Mouse (Mus musculus): Measurements from ENCODE around the gene Kidins220. TPM values are rescaled to one million over a fixed set of nuclear protein-coding genes. Genes with fewer than 3 reads are reported as not detected.

The Kidins220 gene
- polyA plus RNA-seq, 1 experiment from 2014 or later = 41.5 TPM

DNA sequence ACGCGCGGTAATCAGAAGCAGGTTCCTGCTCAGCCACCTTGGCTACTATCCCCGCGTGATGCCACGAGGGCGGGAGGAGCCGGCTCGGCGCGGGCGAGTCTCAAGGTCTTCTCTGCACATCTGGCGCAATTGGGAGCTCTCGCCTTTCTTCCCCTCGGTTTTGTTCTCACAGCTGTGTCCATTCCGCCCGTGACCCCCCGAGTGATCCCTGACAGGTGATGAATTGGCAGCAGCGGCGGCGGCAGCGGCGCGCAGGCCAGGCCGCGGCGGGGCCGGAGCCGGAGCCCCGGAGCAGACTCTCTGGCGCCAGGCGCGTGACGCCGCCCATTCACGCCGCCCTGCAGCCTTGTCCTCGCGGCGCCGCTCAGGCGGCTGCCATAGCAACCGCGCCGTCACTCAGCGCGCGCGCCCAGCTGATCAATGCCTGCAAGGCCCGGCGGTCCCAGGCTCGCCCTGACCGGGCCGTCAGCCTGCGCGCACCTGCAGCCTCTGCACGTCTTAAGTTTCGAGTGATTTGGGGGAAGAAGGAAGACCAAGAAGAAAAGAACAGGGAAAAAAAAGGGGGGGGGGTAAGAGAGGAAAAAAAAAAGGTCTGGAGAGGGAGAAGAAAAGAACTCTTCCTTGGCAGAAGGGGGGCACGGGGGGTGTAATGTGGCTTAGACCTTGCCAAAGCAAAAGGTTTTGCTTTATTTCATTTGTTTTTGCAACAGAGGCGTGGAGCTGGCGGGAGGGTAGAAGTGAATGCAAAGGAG is 124.0 kb downstream of the Kidins220 start:
- under 1% methylated on average over 61 of the region's 61 CpGs for WGBS
- peaks cover 21% of the 10 kb centered on the region; the same call in 1 of the 2 replicates for H3K4me1 ChIP-seq (ENCODE audit: control insufficient read depth, insufficient read depth, low read length)
- peak overlapping the region; percentile 59 for H3K4me2 ChIP-seq (replicated peaks; ENCODE audit: low read depth, low read length)
- peak; percentile 80 for ATAC-seq (ENCODE audit: insufficient number of reproducible peaks, insufficient read depth, low FRiP score, low read depth)
- peak overlapping the region; percentile 56 for H3K4me3 ChIP-seq (ENCODE audit: low read depth, low read length)
- H3K9ac ChIP-seq (replicated peaks; ENCODE audit: low read depth, low read length) = peak overlapping the region; percentile 55
- H3K9me3 ChIP-seq (ENCODE audit: control insufficient read depth, low read depth, low read length) = no peaks in the 10 kb centered on the region
- H3K27ac ChIP-seq (ENCODE audit: low read length) = peak overlapping the region; percentile 94
- H3K27me3 ChIP-seq (ENCODE audit: control insufficient read depth, insufficient read depth, low read length) = no peaks in the 10 kb centered on the region
- no peaks in the 10 kb centered on the region for H3K36me3 ChIP-seq (ENCODE audit: control insufficient read depth, insufficient read depth, low read length)

DNA sequence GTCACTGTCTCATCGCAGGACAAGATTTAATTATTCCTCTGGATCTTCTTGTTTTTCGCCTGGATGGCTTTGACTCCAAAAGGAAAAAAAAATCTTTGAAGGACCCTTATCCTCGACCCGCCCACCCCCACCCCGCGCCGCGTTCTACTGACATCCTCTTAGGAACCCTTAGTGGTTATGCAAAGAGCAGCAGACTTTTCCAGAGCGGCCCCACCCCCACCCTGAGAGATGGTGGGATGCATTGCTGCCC is 124.5 kb downstream of the Kidins220 start:
- WGBS = 2% methylated on average over 9 of the region's 9 CpGs
- Histone ChIP-seq H3K9me3 (ENCODE audit: control insufficient read depth, low read depth, low read length) (no peaks in the 10 kb centered on the region), H3K4me1 (ENCODE audit: control insufficient read depth, insufficient read depth, low read length) (peaks cover 21% of the 10 kb centered on the region; the same call in 1 of the 2 replicates), H3K27me3 (ENCODE audit: control insufficient read depth, insufficient read depth, low read length) (no peaks in the 10 kb centered on the region), H3K9ac (replicated peaks; ENCODE audit: low read depth, low read length) (peak overlapping the region; percentile 55), H3K27ac (ENCODE audit: low read length) (peak overlapping the region; percentile 94), H3K36me3 (ENCODE audit: control insufficient read depth, insufficient read depth, low read length) (no peaks in the 10 kb centered on the region), H3K4me2 (replicated peaks; ENCODE audit: low read depth, low read length) (peak overlapping the region; percentile 59), H3K4me3 (ENCODE audit: low read depth, low read length) (peak overlapping the region; percentile 56)
- ATAC-seq (ENCODE audit: insufficient number of reproducible peaks, insufficient read depth, low FRiP score, low read depth) = no peak

DNA sequence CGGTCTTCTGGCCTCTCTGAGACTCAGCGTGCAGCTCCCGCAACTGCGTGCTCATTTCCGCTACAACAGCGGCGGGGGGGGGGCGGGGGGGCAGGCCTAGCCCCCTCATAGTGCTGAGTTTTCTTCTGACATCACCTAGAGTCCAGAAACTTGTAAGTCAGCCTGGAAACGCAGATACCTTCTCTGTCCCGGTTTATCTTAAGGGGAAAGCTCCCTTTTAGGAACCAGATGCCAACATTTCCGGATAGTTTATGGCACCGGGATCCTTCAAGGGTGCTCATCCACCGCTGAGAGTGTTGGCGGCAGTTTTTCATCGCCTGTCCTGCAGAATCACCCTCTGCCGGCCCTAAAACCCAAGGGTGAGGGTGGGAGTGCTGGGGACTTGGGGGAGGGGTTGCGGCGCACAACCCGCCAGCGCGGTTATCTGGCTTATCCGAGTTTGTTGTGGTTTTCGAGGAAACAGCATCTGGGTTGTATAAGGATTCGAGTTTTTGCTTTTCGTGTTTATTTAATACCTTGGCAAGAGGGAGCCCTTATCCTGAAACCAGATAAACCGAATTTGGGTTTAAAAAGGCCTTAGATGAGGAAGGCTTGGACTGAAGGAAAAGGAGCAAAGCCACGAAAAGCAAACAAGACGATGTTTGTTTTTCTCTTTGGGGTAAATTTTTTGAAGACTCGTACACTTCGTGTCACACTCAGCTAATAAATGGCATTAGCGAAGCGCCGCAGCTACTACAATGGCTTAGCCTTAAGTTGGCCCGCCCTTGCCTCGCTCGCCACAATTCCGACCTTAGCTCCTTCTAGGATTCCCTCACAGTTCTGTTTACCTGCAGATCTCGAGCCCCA is 125.1 kb downstream of the Kidins220 start:
- H3K9me3 ChIP-seq (ENCODE audit: control insufficient read depth, low read depth, low read length) = no peaks in the 10 kb centered on the region
- H3K27ac ChIP-seq (ENCODE audit: low read length) = peak overlapping the region; percentile 94
- H3K4me1 ChIP-seq (ENCODE audit: control insufficient read depth, insufficient read depth, low read length) = peaks cover 21% of the 10 kb centered on the region; the same call in 1 of the 2 replicates
- WGBS = under 1% methylated on average over 38 of the region's 38 CpGs
- H3K4me2 ChIP-seq (replicated peaks; ENCODE audit: low read depth, low read length) = peak overlapping the region; percentile 59
- H3K27me3 ChIP-seq (ENCODE audit: control insufficient read depth, insufficient read depth, low read length) = no peaks in the 10 kb centered on the region
- H3K36me3 ChIP-seq (ENCODE audit: control insufficient read depth, insufficient read depth, low read length) = no peaks in the 10 kb centered on the region
- ATAC-seq (ENCODE audit: insufficient number of reproducible peaks, insufficient read depth, low FRiP score, low read depth) = no peak
- H3K4me3 ChIP-seq (ENCODE audit: low read depth, low read length) = peak overlapping the region; percentile 56
- peak overlapping the region; percentile 55 for H3K9ac ChIP-seq (replicated peaks; ENCODE audit: low read depth, low read length)

- Histone ChIP-seq H3K4me3 (ENCODE audit: low read depth, low read length) (peak overlapping the region; percentile 56), H3K4me1 (ENCODE audit: control insufficient read depth, insufficient read depth, low read length) (peaks cover 21% of the 10 kb centered on the region; the same call in 1 of the 2 replicates), H3K9me3 (ENCODE audit: control insufficient read depth, low read depth, low read length) (no peaks in the 10 kb centered on the region), H3K9ac (replicated peaks; ENCODE audit: low read depth, low read length) (peak overlapping the region; percentile 55), H3K27me3 (ENCODE audit: control insufficient read depth, insufficient read depth, low read length) (no peaks in the 10 kb centered on the region), H3K36me3 (ENCODE audit: control insufficient read depth, insufficient read depth, low read length) (no peaks in the 10 kb centered on the region), H3K27ac (ENCODE audit: low read length) (peak overlapping the region; percentile 94), H3K4me2 (replicated peaks; ENCODE audit: low read depth, low read length) (peak overlapping the region; percentile 59)
- under 1% methylated on average over 57 of the region's 59 CpGs for WGBS
- ATAC-seq (ENCODE audit: insufficient number of reproducible peaks, insufficient read depth, low FRiP score, low read depth) = no peak; the same call in 1 of the 2 replicates
Observed at GRCm38 (mm10) chr12:25100411-25101217, 125.9 kb downstream of the Kidins220 start.

GRCm38 (mm10) chr12:25101389-25101788 is 126.7 kb downstream of the Kidins220 start:
- 22% methylated on average over 5 of the region's 5 CpGs for WGBS
- no peak for ATAC-seq (ENCODE audit: insufficient number of reproducible peaks, insufficient read depth, low FRiP score, low read depth)
- peak overlapping the region; percentile 59 for H3K4me2 ChIP-seq (replicated peaks; ENCODE audit: low read depth, low read length)
- H3K36me3 ChIP-seq (ENCODE audit: control insufficient read depth, insufficient read depth, low read length) = no peaks in the 10 kb centered on the region
- H3K9ac ChIP-seq (replicated peaks; ENCODE audit: low read depth, low read length) = peak overlapping the region; percentile 55; the same call in 1 of the 2 replicates
- H3K4me1 ChIP-seq (ENCODE audit: control insufficient read depth, insufficient read depth, low read length) = peaks cover 21% of the 10 kb centered on the region; the same call in 1 of the 2 replicates
- H3K9me3 ChIP-seq (ENCODE audit: control insufficient read depth, low read depth, low read length) = no peaks in the 10 kb centered on the region
- H3K27ac ChIP-seq (ENCODE audit: low read length) = peak overlapping the region; percentile 94; the same call in 1 of the 2 replicates
- no peak overlapping the region for H3K4me3 ChIP-seq (ENCODE audit: low read depth, low read length)
- no peaks in the 10 kb centered on the region for H3K27me3 ChIP-seq (ENCODE audit: control insufficient read depth, insufficient read depth, low read length)

GRCm38 (mm10) chr12:25103911-25104310 is 129.2 kb downstream of the Kidins220 start:
- Histone ChIP-seq H3K27me3 (ENCODE audit: control insufficient read depth, insufficient read depth, low read length) (no peaks in the 10 kb centered on the region), H3K4me2 (replicated peaks; ENCODE audit: low read depth, low read length) (no peak overlapping the region), H3K9me3 (ENCODE audit: control insufficient read depth, low read depth, low read length) (no peaks in the 10 kb centered on the region), H3K27ac (ENCODE audit: low read length) (no peak overlapping the region), H3K9ac (replicated peaks; ENCODE audit: low read depth, low read length) (no peak overlapping the region), H3K4me3 (ENCODE audit: low read depth, low read length) (no peak overlapping the region), H3K4me1 (ENCODE audit: control insufficient read depth, insufficient read depth, low read length) (0 out of 2 replicates have a peak, but pooled peaks cover 8% of the 10 kb centered on the region), H3K36me3 (ENCODE audit: control insufficient read depth, insufficient read depth, low read length) (no peaks in the 10 kb centered on the region)
- ATAC-seq (ENCODE audit: insufficient number of reproducible peaks, insufficient read depth, low FRiP score, low read depth) = no peak
- 65% methylated on average over 6 of the region's 6 CpGs for WGBS

- H3K9ac ChIP-seq (replicated peaks; ENCODE audit: low read depth, low read length) = no peak overlapping the region
- H3K27ac ChIP-seq (ENCODE audit: low read length) = no peak overlapping the region
- H3K27me3 ChIP-seq (ENCODE audit: control insufficient read depth, insufficient read depth, low read length) = no peaks in the 10 kb centered on the region
- H3K4me2 ChIP-seq (replicated peaks; ENCODE audit: low read depth, low read length) = no peak overlapping the region
- no peaks in the 10 kb centered on the region for H3K9me3 ChIP-seq (ENCODE audit: control insufficient read depth, low read depth, low read length)
- no peak for ATAC-seq (ENCODE audit: insufficient number of reproducible peaks, insufficient read depth, low FRiP score, low read depth)
- H3K4me1 ChIP-seq (ENCODE audit: control insufficient read depth, insufficient read depth, low read length) = 0 out of 2 replicates have a peak, but pooled peaks cover 8% of the 10 kb centered on the region
- H3K36me3 ChIP-seq (ENCODE audit: control insufficient read depth, insufficient read depth, low read length) = no peaks in the 10 kb centered on the region
- no peak overlapping the region for H3K4me3 ChIP-seq (ENCODE audit: low read depth, low read length)
Observed at GRCm38 (mm10) chr12:25104541-25104940, 129.8 kb downstream of the Kidins220 start.

GRCm38 (mm10) chr12:25108865-25109264 is 134.1 kb downstream of the Kidins220 start:
- Histone ChIP-seq H3K27ac (ENCODE audit: low read length) (peak overlapping the region; percentile 27; the same call in 1 of the 2 replicates), H3K4me1 (ENCODE audit: control insufficient read depth, insufficient read depth, low read length) (no peaks in the 10 kb centered on the region), H3K36me3 (ENCODE audit: control insufficient read depth, insufficient read depth, low read length) (no peaks in the 10 kb centered on the region), H3K4me3 (ENCODE audit: low read depth, low read length) (no peak overlapping the region), H3K27me3 (ENCODE audit: control insufficient read depth, insufficient read depth, low read length) (no peaks in the 10 kb centered on the region), H3K9me3 (ENCODE audit: control insufficient read depth, low read depth, low read length) (no peaks in the 10 kb centered on the region), H3K4me2 (replicated peaks; ENCODE audit: low read depth, low read length) (no peak overlapping the region), H3K9ac (replicated peaks; ENCODE audit: low read depth, low read length) (no peak overlapping the region)
- WGBS = 71% methylated on average over 2 of the region's 2 CpGs
- 0 out of 2 replicates have a peak, but pooled peaks have one; percentile 31 for ATAC-seq (ENCODE audit: insufficient number of reproducible peaks, insufficient read depth, low FRiP score, low read depth)
